Mouse (Mus musculus) heart, embryonic 11.5 days (tissue): ENCODE results near the gene Fto. TPM values are rescaled to one million over a fixed set of nuclear protein-coding genes. Genes with fewer than 3 reads are reported as not detected.
A peak's percentile ranks its signal among the peaks of the same experiment; 100 is the strongest.

Experiments
- ATAC-seq: fragments of 200-750 bp; cut with Nextera tagmentation; replicated peaks from 2 replicates; pipeline ENCODE4 v1.8.0; 2017; ENCODE audit warnings: moderate library complexity; ENCODE audit not compliant: insufficient number of reproducible peaks, low FRiP score, low TSS enrichment
- H3K27ac ChIP-seq: fragments of 300-500 bp; sonication (generic); 2 replicates; pipeline ENCODE4 v1.5.1; 2014; ENCODE audit warnings: mild to moderate bottlenecking, low read depth, low read length
- H3K27me3 ChIP-seq: fragments of 300-500 bp; sonication (generic); 2 replicates; pipeline ENCODE4 v1.6.1; 2014; ENCODE audit warnings: mild to moderate bottlenecking, low read length, mixed read lengths; ENCODE audit not compliant: control insufficient read depth, insufficient read depth
- H3K36me3 ChIP-seq: fragments of 300-500 bp; sonication (generic); 2 replicates; pipeline ENCODE4 v1.6.1; 2014; ENCODE audit warnings: mild to moderate bottlenecking, low read length, moderate library complexity, mixed read lengths; ENCODE audit not compliant: control insufficient read depth, insufficient read depth
- H3K4me1 ChIP-seq: fragments of 300-500 bp; sonication (generic); 2 replicates; pipeline ENCODE4 v1.6.1; 2014; ENCODE audit warnings: low read length; ENCODE audit not compliant: control insufficient read depth, insufficient read depth
- H3K4me2 ChIP-seq: fragments of 300-500 bp; sonication (generic); 2 replicates; pipeline ENCODE4 v1.6.1; 2014; ENCODE audit warnings: mild to moderate bottlenecking, moderate library complexity
- H3K4me3 ChIP-seq: fragments of 300-500 bp; sonication (generic); 2 replicates; pipeline ENCODE4 v1.5.1; 2014; ENCODE audit warnings: low read depth, low read length
- H3K9ac ChIP-seq: fragments of 300-500 bp; sonication (generic); 2 replicates; pipeline ENCODE4 v1.6.1; 2014; ENCODE audit warnings: mild to moderate bottlenecking, low read depth, low read length, moderate library complexity
- H3K9me3 ChIP-seq: fragments of 300-500 bp; sonication (generic); replicated peaks from 2 replicates; pipeline ENCODE4 v1.6.1; 2016; ENCODE audit warnings: low read length; ENCODE audit not compliant: control insufficient read depth
- WGBS: fragments of 180-500 bp; shearing (Covaris S2); extraction: QIAGEN DNeasy Blood & Tissue Kit; methylation state at CpG from one replicate; pipeline ENCODE4 v1.1.7; 2014; ENCODE audit not compliant: insufficient replicate concordance; 5-methylcytosine and 5-hydroxymethylcytosine counted together
- polyA plus RNA-seq: library from polyadenylated mRNA; unstranded; fragments of >200 nt; fragmentation: Nextera tagmentation; extraction: Ambion mirVana; gene quantifications from 2 replicates; pipeline ENCODE4 v1.2.1, GENCODE M21; 2014

The Fto gene
- polyA plus RNA-seq, 1 experiment from 2014 or later, result 70.1 TPM

- H3K4me1 ChIP-seq, result peaks cover 48% of the 10 kb centered on the region
- WGBS, result 11% methylated on average over 6 of the region's 6 CpGs
- no peaks in the 10 kb centered on the region for H3K36me3 ChIP-seq
- H3K9ac ChIP-seq, result no peak overlapping the region
- no peaks in the 10 kb centered on the region for H3K27me3 ChIP-seq
- no peaks in the 10 kb centered on the region for H3K9me3 ChIP-seq
- ATAC-seq, result no peak
- peak overlapping the region; percentile 65; the same call in 1 of the 2 replicates for H3K4me2 ChIP-seq
- no peak overlapping the region for H3K4me3 ChIP-seq
- 0 out of 2 replicates have a peak overlapping the region, but pooled peaks have one; percentile 46 for H3K27ac ChIP-seq
Observed at GRCm38 (mm10) chr8:91711981-91712598, 398.8 kb downstream of the Fto start.

DNA sequence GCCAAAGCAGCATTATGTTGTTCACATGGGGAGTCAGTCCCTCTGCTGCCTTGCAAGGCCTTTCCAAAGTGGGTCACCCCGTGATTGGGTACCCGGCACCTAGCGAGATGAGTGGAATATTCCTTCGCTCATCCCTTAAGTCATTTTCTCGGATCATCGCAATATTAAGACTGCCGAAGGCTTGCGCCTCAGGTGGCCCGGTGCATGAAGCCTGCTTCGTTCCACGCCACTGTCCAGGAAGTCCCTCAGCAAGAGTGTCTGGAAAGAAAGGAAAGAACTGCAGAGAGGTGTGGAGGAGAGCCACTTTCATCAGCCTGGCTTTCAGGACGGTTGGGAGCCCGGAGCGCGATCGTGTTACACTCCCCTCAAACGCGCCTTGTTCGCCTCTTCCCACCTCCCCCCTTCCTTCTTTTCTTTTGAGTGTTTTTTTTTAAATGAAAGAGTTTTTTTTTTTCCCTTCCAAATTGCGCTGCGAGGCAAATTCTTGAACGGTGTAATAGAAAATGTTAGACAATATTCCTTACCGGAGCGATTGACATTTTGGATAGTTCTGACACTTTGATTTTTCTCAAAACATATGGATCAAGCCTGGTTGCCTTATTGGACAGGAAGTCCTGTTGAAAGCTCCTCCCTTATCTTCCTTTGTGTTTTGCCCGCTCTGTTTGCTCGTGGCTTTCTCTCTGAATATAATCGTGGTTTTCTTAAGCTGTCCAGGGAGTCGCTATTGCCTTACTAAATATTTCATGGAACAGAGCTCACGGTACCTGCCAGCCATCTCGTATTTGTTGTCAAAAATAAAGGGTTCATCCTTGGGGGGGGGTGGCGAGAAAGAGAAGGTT lies 399.6 kb downstream of the Fto start:
- H3K27me3 ChIP-seq, result no peaks in the 10 kb centered on the region
- peak overlapping the region; percentile 46 for H3K27ac ChIP-seq
- 5% methylated on average over 31 of the region's 31 CpGs for WGBS
- no peaks in the 10 kb centered on the region for H3K9me3 ChIP-seq
- H3K36me3 ChIP-seq, result no peaks in the 10 kb centered on the region
- H3K4me2 ChIP-seq, result peak overlapping the region; percentile 65
- H3K9ac ChIP-seq, result peak overlapping the region; percentile 67
- ATAC-seq, result 0 out of 2 replicates have a peak, but pooled peaks have one; percentile 47
- H3K4me1 ChIP-seq, result peaks cover 48% of the 10 kb centered on the region
- peak overlapping the region; percentile 24 for H3K4me3 ChIP-seq

DNA sequence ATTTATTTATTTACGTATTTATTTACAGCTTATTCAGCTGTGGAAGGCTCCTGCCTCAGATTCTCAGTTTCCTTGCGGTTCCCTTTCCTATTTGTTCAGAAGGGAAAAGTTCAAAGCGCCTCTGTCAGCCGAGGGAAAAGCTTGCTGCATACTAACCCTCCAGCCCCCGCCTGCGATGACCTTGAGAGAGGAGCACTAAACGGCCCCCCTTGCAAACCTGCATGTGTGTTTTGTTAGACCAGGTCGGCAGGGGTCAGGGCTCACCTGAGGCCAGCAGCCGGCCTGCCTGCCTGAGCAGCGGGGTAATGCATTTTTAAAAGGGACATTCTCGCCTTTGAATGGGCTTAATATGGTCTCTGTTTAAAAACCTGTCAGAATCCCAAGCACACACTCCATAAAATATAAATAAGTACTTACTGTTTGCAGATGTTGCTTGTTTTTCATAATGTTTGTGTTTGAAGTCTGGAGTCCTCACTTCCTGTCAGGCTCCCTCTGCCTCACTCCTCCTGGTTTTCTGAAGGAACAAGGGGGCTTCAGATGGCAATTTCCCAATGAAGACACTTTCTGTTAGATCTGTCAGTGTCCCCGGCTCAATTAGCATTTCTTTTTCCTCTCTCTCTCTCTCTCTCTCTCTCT lies 400.5 kb downstream of the Fto start:
- Histone ChIP-seq H3K4me2 (peak overlapping the region; percentile 65), H3K9ac (peak overlapping the region; percentile 67), H3K4me3 (peak overlapping the region; percentile 24), H3K27ac (peak overlapping the region; percentile 46), H3K9me3 (no peaks in the 10 kb centered on the region), H3K27me3 (no peaks in the 10 kb centered on the region), H3K36me3 (no peaks in the 10 kb centered on the region), H3K4me1 (peaks cover 48% of the 10 kb centered on the region)
- ATAC-seq, result no peak
- WGBS, result 8% methylated on average over 12 of the region's 12 CpGs

GRCm38 (mm10) chr8:91714733-91715132 lies 401.4 kb downstream of the Fto start:
- H3K9me3 ChIP-seq, result no peaks in the 10 kb centered on the region
- no peaks in the 10 kb centered on the region for H3K27me3 ChIP-seq
- no peak for ATAC-seq
- 78% methylated on average over 7 of the region's 7 CpGs for whole genome bisulfite sequencing
- no peak overlapping the region; the same call in 1 of the 2 replicates for H3K9ac ChIP-seq
- H3K27ac ChIP-seq, result peak overlapping the region; percentile 37; the same call in 1 of the 2 replicates
- H3K4me3 ChIP-seq, result no peak overlapping the region
- H3K36me3 ChIP-seq, result no peaks in the 10 kb centered on the region
- H3K4me1 ChIP-seq, result peaks cover 48% of the 10 kb centered on the region
- H3K4me2 ChIP-seq, result no peak overlapping the region

DNA sequence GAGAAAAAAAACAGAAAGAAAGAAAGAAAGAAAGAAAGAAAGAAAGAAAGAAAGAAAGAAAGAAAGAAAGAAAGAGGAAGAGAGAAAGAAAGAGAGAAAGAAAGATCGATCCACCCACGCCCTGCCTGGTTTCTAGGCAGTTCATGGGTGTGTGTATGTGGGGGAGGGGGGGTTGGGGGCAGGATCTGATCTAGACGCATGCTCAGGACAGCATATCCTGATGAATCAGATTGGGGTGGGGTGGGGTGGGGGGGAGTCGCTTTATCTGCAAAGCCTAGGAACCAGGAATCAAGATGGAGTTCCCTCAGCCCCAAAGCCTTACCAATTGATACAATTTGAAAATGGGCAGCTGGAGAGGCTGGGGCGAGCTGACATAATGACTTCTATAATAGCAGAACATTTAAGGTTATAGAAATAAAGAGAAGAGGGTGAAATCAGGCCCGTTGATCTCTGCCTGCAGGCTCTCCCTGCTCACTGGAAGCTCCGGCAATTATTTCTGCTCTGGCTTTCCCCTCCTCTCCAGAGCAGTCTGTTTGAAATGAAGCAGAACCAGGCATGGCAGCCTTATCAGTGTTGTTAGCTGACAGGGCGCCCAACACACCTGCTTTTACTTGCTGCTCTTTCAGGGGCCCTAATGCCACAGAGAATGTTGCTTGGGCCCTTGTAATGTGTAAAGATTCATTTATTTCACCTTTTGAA lies 402.2 kb downstream of the Fto start:
- no peak for ATAC-seq
- H3K4me3 ChIP-seq, result no peak overlapping the region
- no peaks in the 10 kb centered on the region for H3K27me3 ChIP-seq
- H3K4me1 ChIP-seq, result peaks cover 41% of the 10 kb centered on the region
- no peak overlapping the region for H3K9ac ChIP-seq
- H3K4me2 ChIP-seq, result peak overlapping the region; percentile 39
- H3K36me3 ChIP-seq, result no peaks in the 10 kb centered on the region
- peak overlapping the region; percentile 70 for H3K27ac ChIP-seq
- 21% methylated on average over 8 of the region's 8 CpGs for WGBS
- no peaks in the 10 kb centered on the region for H3K9me3 ChIP-seq

Other genes starting within 250 kb of the Fto start
- 14.6 and 14.7 TPM in 2 replicates for gene Rbl2, start 243.5 kb upstream of the Fto start, polyA plus RNA-seq
- gene Aktip, start 113.5 kb upstream of the Fto start, polyA plus RNA-seq, result 42.7 and 50.0 TPM in 2 replicates
- gene Rpgrip1l, start 263 bp upstream of the Fto start, polyA plus RNA-seq, result 8.0 and 9.6 TPM in 2 replicates